Mouse (Mus musculus) hindbrain, embryonic 14.5 days (tissue): ENCODE measurements at regions not wholly inside any gene's neighbourhood (a gene's known extent, or its start where the extent isn't known, plus 50 kb on each side); places are given as distances from the start of the nearest gene placed in this dataset.

ENCODE experiments used
- ATAC-seq: fragments of 200-750 bp; cut with Nextera tagmentation; 2 replicates; pipeline ENCODE4 v1.8.0; 2017; ENCODE audit warnings: moderate number of reproducible peaks, mild to moderate bottlenecking, moderate TSS enrichment, moderate library complexity; ENCODE audit not compliant: low FRiP score
- DNase-seq: peaks from one replicate; pipeline ENCODE4 v3.0.0-alpha.2; 2015; ENCODE audit warnings: low spot score
- H3K27ac ChIP-seq: fragments of 300-500 bp; sonication (generic); 2 replicates; pipeline ENCODE4 v1.5.1; 2014; ENCODE audit warnings: mild to moderate bottlenecking, moderate library complexity
- H3K27me3 ChIP-seq: fragments of 300-500 bp; sonication (generic); 2 replicates; pipeline ENCODE4 v1.6.1; 2014; ENCODE audit warnings: mild to moderate bottlenecking, low read length, mixed read lengths; ENCODE audit not compliant: control insufficient read depth, insufficient read depth
- H3K36me3 ChIP-seq: fragments of 300-500 bp; sonication (generic); replicated peaks from 2 replicates; pipeline ENCODE4 v1.6.1; 2014; ENCODE audit not compliant: control insufficient read depth, insufficient read depth
- H3K4me1 ChIP-seq: fragments of 300-500 bp; sonication (generic); replicated peaks from 2 replicates; pipeline ENCODE4 v1.6.1; 2014; ENCODE audit warnings: antibody characterized with exemption, low read length, mixed read lengths; ENCODE audit not compliant: control insufficient read depth, insufficient read depth
- H3K4me2 ChIP-seq: fragments of 300-500 bp; sonication (generic); replicated peaks from 2 replicates; pipeline ENCODE4 v1.6.1; 2014; ENCODE audit warnings: mild to moderate bottlenecking, moderate library complexity
- H3K4me3 ChIP-seq: fragments of 300-500 bp; sonication (generic); replicated peaks from 2 replicates; pipeline ENCODE4 v1.5.1; 2014; ENCODE audit warnings: mild to moderate bottlenecking, low read length
- H3K9ac ChIP-seq: fragments of 300-500 bp; sonication (generic); 2 replicates; pipeline ENCODE4 v1.6.1; 2014
- H3K9me3 ChIP-seq: fragments of 300-500 bp; sonication (generic); 2 replicates; pipeline ENCODE4 v1.6.1; 2016; ENCODE audit warnings: low read length; ENCODE audit not compliant: control insufficient read depth
- WGBS: fragments of 180-500 bp; shearing (Covaris S2); extraction: QIAGEN DNeasy Blood & Tissue Kit; methylation state at CpG from one replicate; pipeline ENCODE4 v1.1.7; 2014; 5-methylcytosine and 5-hydroxymethylcytosine counted together

GRCm38 (mm10) chr12:42138694-42139442 lies 652.6 kb upstream of the Lrrn3 start:
- ATAC-seq (peak; percentile 90), DNase-seq (peak; percentile 37)
- H3K27ac ChIP-seq: peak overlapping the region; percentile 64; the same call in 1 of the 2 replicates
- H3K36me3 ChIP-seq: no peaks in the 10 kb centered on the region
- no peaks in the 10 kb centered on the region for H3K27me3 ChIP-seq
- no peak overlapping the region for H3K4me2 ChIP-seq
- WGBS: 40% methylated on average over 3 of the region's 3 CpGs
- no peak overlapping the region for H3K9ac ChIP-seq
- no peaks in the 10 kb centered on the region for H3K9me3 ChIP-seq
- H3K4me1 ChIP-seq: 0 out of 2 replicates have a peak, but pooled peaks cover 10% of the 10 kb centered on the region
- no peak overlapping the region for H3K4me3 ChIP-seq

DNA sequence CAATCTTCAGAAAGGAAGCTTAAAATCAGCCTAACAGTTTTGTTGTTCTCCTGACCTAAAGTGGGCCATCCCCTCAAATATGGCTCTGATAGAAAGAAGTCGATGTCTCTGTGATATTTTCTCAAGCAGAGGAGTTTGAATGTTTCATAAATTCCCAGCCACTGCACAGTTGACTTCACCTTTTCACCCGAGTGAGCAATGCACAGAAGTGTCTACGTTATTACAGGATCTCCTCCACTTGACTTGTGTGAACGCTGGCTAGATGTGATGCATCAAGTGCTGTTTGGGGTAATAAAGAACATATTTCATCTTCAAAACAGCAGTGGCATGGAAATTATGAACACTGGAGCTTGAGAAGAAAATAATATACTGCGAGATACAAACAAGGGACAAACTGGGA lies 651.9 kb upstream of the Lrrn3 start:
- no peak for DNase-seq
- no peak for ATAC-seq
- H3K4me2 ChIP-seq: no peak overlapping the region
- no peak overlapping the region for H3K9ac ChIP-seq
- H3K4me3 ChIP-seq: no peak overlapping the region
- no peaks in the 10 kb centered on the region for H3K36me3 ChIP-seq
- peak overlapping the region; percentile 64 for H3K27ac ChIP-seq
- H3K27me3 ChIP-seq: no peaks in the 10 kb centered on the region
- 36% methylated on average over 5 of the region's 5 CpGs for WGBS
- 0 out of 2 replicates have a peak, but pooled peaks cover 10% of the 10 kb centered on the region for H3K4me1 ChIP-seq
- H3K9me3 ChIP-seq: no peaks in the 10 kb centered on the region

- DNase-seq: peak; percentile 51
- peak overlapping the region; percentile 64 for H3K27ac ChIP-seq
Observed at GRCm38 (mm10) chr12:42137764-42138163, 651.5 kb upstream of the Lrrn3 start.

DNA sequence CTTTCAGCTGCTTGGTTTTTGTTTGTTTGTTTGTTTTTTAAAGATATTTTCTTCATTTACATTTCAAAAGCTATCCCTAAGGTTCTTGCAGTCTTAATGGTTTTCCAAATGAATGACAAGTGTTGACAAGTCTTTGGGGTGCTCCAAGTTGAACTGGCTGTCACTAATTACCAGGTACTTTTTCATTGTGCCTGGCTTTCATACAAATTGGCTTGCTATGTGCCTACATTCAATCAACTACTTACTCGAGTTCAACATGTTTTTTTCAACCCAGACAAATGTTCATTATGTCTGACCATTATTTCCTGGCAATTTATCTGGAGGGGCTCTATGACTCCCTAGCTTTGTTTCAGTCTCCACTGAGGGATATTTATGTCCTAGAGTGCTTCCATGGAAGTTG lies 614.0 kb upstream of the Lrrn3 start:
- ATAC-seq (no peak), DNase-seq (no peak)
- Histone ChIP-seq H3K36me3 (no peaks in the 10 kb centered on the region), H3K4me1 (no peaks in the 10 kb centered on the region), H3K27me3 (no peaks in the 10 kb centered on the region), H3K4me3 (no peak overlapping the region), H3K27ac (no peak overlapping the region), H3K9ac (no peak overlapping the region), H3K4me2 (no peak overlapping the region), H3K9me3 (no peaks in the 10 kb centered on the region)
- WGBS: 60% methylated on average over 1 of the region's 1 CpGs

More at GRCm38 (mm10) chr12:42137764-42138163, 651.5 kb upstream of the Lrrn3 start:
- Histone ChIP-seq H3K36me3 (no peaks in the 10 kb centered on the region), H3K4me3 (no peak overlapping the region), H3K9ac (no peak overlapping the region), H3K4me2 (no peak overlapping the region), H3K4me1 (0 out of 2 replicates have a peak, but pooled peaks cover 10% of the 10 kb centered on the region), H3K27me3 (no peaks in the 10 kb centered on the region), H3K9me3 (no peaks in the 10 kb centered on the region)
- WGBS: 21% methylated on average over 5 of the region's 5 CpGs
- ATAC-seq: peak; percentile 13; the same call in 1 of the 2 replicates

DNA sequence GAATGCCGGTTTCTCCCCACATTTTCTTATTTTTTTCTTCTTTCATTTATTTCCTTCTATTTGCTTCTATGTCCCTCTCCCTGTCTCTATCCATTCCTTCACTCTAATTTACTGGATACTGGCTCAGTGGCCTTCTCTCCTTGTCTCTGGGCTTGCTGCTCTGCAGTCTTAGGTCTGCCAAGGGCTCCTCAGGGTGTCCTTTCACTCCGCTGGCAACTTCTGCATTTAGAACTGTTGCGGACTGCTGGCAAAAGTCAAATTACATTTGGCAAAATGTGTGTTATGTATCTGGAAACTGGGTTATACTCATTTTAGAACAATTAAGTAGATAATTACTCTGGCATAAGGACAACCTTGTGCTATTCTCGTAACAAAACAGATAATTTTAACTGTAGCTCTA lies 584.2 kb upstream of the Lrrn3 start:
- DNase-seq: peak; percentile 37

DNA sequence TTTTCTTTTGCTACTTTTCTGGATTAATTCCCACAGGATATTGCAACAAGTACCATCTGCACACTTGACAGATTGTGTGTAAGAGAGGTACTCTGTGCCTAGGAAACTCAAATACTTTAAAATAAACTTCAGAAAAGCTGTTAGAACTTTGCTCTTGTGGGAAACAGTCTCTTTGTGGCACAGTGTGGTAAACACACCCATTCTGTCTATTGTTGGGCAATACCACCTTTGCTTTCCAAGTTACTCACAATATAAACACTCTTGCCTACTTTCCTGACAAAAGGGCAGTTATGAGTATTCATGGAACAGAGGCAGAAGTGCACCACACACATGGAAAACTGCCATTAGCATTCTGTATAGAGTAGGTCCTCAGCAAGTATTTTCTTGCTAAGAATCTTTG lies 577.5 kb upstream of the Lrrn3 start:
- DNase-seq (no peak), ATAC-seq (no peak)
- H3K27ac ChIP-seq: no peak overlapping the region
- H3K36me3 ChIP-seq: no peaks in the 10 kb centered on the region
- no peaks in the 10 kb centered on the region for H3K4me1 ChIP-seq
- H3K27me3 ChIP-seq: no peaks in the 10 kb centered on the region
- H3K4me3 ChIP-seq: no peak overlapping the region
- H3K9me3 ChIP-seq: no peaks in the 10 kb centered on the region
- no peak overlapping the region for H3K9ac ChIP-seq
- no peak overlapping the region for H3K4me2 ChIP-seq

More for the DNA sequence above, 584.2 kb upstream of the Lrrn3 start:
- H3K4me2 ChIP-seq: no peak overlapping the region
- no peaks in the 10 kb centered on the region for H3K36me3 ChIP-seq
- no peaks in the 10 kb centered on the region for H3K4me1 ChIP-seq
- no peak for ATAC-seq
- H3K27ac ChIP-seq: no peak overlapping the region
- no peaks in the 10 kb centered on the region for H3K27me3 ChIP-seq
- H3K9me3 ChIP-seq: no peaks in the 10 kb centered on the region
- H3K4me3 ChIP-seq: no peak overlapping the region
- 79% methylated on average over 4 of the region's 4 CpGs for WGBS
- no peak overlapping the region for H3K9ac ChIP-seq

DNA sequence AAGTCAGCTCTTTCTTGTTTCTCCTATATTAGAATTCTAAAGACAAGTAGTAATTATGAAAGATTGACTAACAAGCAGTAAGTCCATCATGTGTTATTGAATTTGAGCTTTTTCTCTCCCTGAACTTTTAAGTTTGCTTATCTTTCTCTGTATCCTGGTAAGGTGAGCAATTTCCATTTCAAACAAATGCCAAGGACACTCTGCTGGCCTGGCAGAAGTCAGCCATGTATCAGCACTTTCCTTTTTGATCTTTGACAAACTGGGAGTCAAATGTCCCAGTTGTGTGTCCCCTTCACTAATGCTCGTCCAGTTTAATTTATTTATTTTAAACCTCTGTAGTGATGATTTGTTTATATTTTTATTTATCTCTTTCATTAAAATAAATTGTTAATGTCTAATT lies 562.8 kb upstream of the Lrrn3 start:
- H3K9me3 ChIP-seq: no peaks in the 10 kb centered on the region
- WGBS: 63% methylated on average over 1 of the region's 1 CpGs
- no peaks in the 10 kb centered on the region for H3K27me3 ChIP-seq
- H3K4me1 ChIP-seq: no peaks in the 10 kb centered on the region
- H3K4me3 ChIP-seq: no peak overlapping the region
- DNase-seq: no peak
- no peak overlapping the region for H3K9ac ChIP-seq
- no peak for ATAC-seq
- no peak overlapping the region for H3K27ac ChIP-seq
- H3K4me2 ChIP-seq: no peak overlapping the region
- no peaks in the 10 kb centered on the region for H3K36me3 ChIP-seq

GRCm38 (mm10) chr12:42027874-42028273 lies 541.6 kb upstream of the Lrrn3 start:
- Histone ChIP-seq H3K4me1 (no peaks in the 10 kb centered on the region), H3K9me3 (no peaks in the 10 kb centered on the region), H3K27ac (no peak overlapping the region), H3K4me3 (no peak overlapping the region), H3K9ac (no peak overlapping the region), H3K4me2 (no peak overlapping the region), H3K27me3 (no peaks in the 10 kb centered on the region), H3K36me3 (no peaks in the 10 kb centered on the region)
- ATAC-seq (no peak), DNase-seq (no peak)
- WGBS: 65% methylated on average over 2 of the region's 2 CpGs

DNA sequence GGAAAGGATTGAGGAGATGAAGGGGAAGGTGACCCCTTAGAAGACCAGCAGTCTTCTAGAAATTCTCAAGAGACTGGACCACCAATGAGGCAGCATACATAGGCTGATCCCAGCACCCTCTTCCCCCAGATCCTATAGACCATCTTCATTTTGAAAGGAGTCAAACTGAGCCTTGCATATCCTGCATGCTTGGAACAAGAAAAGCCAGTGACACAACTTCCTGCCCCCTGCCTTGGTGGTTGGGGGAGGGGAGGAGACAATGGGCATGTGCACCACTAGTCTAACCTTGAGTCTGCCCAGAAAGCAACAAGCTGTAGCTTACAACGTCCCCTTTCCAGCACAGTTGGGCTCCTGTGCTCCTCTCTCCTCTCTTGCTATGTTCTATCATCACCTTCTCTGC lies 531.3 kb upstream of the Lrrn3 start:
- Histone ChIP-seq H3K9ac (no peak overlapping the region), H3K4me1 (no peaks in the 10 kb centered on the region), H3K9me3 (no peaks in the 10 kb centered on the region), H3K27ac (no peak overlapping the region), H3K36me3 (no peaks in the 10 kb centered on the region), H3K4me3 (no peak overlapping the region), H3K4me2 (no peak overlapping the region), H3K27me3 (no peaks in the 10 kb centered on the region)
- WGBS: 59% methylated on average over 1 of the region's 1 CpGs
- DNase-seq (no peak), ATAC-seq (no peak)
